Mouse (Mus musculus) ES-Bruce4 (cell line): ENCODE measurements around the gene Ifi213.

Experiments used
- CTCF ChIP-seq: IDR thresholded peaks from one replicate; pipeline ENCODE4 v1.8.1; 2011; ENCODE audit warnings: low read depth, low read length
- POLR2A ChIP-seq: IDR thresholded peaks from one replicate; pipeline ENCODE4 v1.8.1; 2011; ENCODE audit warnings: low read length; ENCODE audit not compliant: insufficient read depth

DNA sequence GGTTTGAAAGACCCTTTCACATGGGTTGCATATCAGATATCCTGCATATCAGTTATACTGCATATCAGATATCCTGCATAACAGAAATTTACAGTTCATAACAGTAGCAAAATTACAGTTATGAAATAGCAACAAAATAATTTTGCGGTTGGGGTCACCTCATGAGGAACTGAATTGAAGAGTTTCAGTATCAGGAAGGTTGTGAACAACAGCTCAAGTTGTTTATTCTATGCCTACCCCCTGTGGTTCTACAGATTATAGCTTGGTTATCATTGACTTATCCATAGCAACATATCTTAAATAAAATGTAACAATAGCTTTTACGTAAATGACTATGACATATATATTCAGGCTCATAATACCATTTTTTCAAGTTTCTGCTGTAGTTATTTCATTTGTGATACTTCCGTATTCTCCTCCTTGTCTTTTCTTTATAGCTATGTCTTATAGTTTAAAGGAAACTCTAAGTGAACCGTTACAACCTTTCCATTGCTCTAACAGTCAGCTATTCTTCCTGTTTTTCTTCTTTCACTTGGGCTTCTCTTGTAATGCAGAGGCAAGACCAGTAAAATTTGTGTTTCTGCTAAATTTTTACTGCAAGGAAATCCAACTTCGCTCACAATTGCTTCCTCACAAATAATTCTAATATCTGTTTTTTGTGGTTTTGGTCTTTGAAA is 35.0 kb upstream of the Ifi213 start:
- TF ChIP-seq POLR2A (no peak), CTCF (no peak)
